Mouse (Mus musculus) adrenal gland, postnatal 10 days (tissue): Measurements from ENCODE around the gene Hpse2. TPM values are rescaled to one million over a fixed set of nuclear protein-coding genes. Genes with fewer than 3 reads are reported as not detected.

Experiments used
- total RNA-seq, 2 experiments: library from RNA; stranded (reverse); gene quantifications; 2 replicates each; pipeline ENCODE4 v1.2.3; 2021

Gene Hpse2
- total RNA-seq, 2 experiments from 2014 or later = not detected

Other genes starting within 250 kb of the Hpse2 start
- under 1 TPM; 0.21 to 0.42 TPM for gene Cnnm1, start 52.1 kb upstream of the Hpse2 start, total RNA-seq
- 100 to 1,000 TPM in 1 of 2 experiments, 10 to 100 TPM in 1; 83.4 to 147 TPM for gene Got1, start 136.2 kb upstream of the Hpse2 start, total RNA-seq
- gene Nkx2-3, start 224.0 kb upstream of the Hpse2 start, total RNA-seq = under 1 TPM in 1 of 2 experiments, not detected in 1; 0.12 TPM